Mouse (Mus musculus) lung, postnatal 0 days (tissue): Measurements from ENCODE around the gene Xylt1.

ENCODE experiments used
- CTCF ChIP-seq: IDR thresholded peaks from 2 replicates; pipeline ENCODE4 v1.5.1; 2016; ENCODE audit warnings: antibody characterized with exemption, mild to moderate bottlenecking
- EP300 ChIP-seq: IDR thresholded peaks from 2 replicates; pipeline ENCODE4 v1.6.1; 2016; ENCODE audit warnings: antibody characterized with exemption, mild to moderate bottlenecking, control low read depth

- TF ChIP-seq CTCF = peak; percentile 39
- no peak for TF ChIP-seq EP300
These were observed 329.3 kb downstream of the Xylt1 start for GRCm38 (mm10) chr7:117709901-117710607.
